Mouse (Mus musculus): ENCODE data around the gene Dennd2c.

The Dennd2c gene

GRCm38 (mm10) chr3:103102454-103103390 is at the start of gene Dennd2c:
TSS of gene Dennd2c (plus strand) at chr3:103102604.
- DNase-seq (ENCODE audit: low spot score in 2 of 2): peak; percentile 57 to 81

DNA sequence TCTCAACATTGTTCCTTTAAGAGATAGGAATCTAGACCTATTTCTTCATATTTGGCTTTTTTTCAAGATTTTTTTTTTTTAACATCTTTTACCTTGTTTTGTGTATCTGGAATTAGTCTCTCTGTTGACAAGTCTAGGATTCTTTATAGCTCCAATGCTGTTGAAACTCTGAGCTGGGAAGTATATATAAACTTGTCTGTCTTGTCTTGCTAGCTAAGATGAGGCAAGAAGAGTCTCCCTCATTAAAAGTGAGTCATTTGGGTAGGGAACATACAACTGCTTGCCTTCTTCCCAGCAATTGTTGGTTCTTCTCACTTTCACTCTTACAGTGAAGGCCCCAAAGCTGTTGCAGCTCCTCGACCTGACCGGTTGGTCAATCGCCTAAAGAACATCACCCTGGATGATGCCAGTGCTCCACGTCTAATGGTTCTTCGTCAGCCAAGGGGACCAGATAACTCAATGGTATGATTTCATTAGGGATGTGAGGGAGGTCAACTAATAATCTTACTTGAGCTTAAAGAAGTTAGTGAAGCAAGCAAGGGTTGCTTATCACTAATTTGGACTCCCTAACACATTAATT is 46.3 kb upstream of the Dennd2c start:
- no peak for DNase-seq (ENCODE audit: low spot score in 2 of 2)

DNA sequence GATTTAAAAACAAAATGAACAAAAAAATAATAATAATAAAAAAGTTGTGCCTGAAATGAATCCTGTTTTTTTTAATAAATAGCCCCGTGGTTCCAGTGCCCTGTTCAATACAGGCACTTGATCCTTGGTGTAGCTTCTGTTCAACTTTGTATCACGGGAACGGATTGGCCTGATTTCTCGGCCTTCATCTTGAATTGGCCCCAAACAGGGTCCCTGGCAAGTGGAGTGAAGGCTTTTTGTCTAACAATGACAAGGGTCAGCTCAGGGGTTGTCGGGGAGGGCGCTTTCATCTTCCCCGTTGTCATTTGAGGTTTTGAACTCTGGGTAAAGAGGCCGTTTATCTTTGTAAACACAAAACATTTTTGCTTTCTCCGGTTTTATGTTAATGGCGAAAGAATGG is 44.7 kb upstream of the Dennd2c start:
- peak in 1 of 2 experiments; percentile 18 for DNase-seq (ENCODE audit: low spot score in 2 of 2)

GRCm38 (mm10) chr3:103058207-103059157 is 43.9 kb upstream of the Dennd2c start, which contains the start of gene Nras:
TSS of gene Nras (plus strand) at chr3:103058285.
- peak; percentile 89 to 94 for DNase-seq (ENCODE audit: low spot score in 2 of 2)

DNA sequence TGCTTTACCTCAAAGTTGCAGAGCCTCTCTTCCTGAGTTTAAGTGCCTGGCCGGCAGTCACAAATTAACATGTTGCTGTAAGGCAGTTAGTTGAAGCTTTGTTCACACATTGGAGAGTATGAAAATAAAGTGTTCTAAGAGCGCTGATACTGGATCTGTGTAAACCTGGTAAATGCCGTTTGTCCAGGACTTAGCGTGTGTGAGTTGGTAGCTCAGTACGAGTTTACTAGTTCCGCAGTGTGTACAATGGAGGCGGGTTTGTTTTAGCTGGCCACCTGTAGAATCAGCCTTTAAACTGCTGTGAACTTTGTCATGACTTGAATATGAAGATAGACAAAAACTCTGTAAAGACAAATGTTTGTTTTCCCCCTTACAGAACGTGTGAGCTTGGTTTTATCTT is 35.5 kb upstream of the Dennd2c start:
- DNase-seq (ENCODE audit: low spot score in 2 of 2): no peak

GRCm38 (mm10) chr3:103068971-103069370 is 33.4 kb upstream of the Dennd2c start:
- no peak for DNase-seq (ENCODE audit: low spot score in 2 of 2)

DNA sequence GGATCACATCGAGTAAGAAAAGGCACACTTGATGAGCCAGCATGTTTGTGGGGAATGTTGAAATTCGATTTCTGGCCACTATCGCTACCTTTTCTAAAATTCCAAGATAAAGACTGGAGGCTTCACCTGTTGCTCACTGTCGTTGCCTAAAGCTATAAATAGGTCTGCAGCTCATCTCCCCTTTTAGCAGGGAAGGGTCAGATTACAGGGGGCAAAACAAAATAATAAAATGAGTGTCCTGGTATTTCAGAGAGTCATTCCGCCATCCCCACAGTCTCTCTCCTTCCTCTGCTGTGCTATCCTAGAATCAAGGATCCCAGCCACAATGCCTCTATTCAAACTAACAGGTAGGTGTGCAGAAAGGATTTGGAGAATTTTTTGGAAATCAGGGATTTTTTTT is 28.6 kb upstream of the Dennd2c start, which contains the start of gene Ampd1:
Gene Ampd1, plus strand, starts transcription at position 244 of the 400 bp plus-strand sequence.
- DNase-seq (ENCODE audit: low spot score in 2 of 2): no peak

DNA sequence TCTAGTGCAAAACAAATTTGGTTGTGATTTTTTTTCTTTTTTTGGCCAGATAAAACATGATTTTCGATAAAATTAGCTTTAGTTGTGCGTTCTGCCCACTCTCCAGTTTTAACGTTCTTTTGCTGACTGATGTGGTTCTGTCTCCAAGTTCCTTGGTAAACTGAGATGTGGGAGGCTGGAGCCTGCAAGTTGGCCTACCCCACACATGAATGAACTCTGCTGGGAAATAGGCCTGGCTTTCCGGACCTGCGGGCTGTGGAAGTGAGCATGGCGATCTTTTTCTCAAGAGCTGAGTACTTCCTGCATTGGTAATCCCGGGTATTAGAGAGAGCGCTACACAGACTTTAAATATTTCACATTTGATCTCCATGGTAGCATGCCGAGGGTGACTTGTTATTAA is 26.5 kb upstream of the Dennd2c start:
- DNase-seq (ENCODE audit: low spot score in 2 of 2): no peak

DNA sequence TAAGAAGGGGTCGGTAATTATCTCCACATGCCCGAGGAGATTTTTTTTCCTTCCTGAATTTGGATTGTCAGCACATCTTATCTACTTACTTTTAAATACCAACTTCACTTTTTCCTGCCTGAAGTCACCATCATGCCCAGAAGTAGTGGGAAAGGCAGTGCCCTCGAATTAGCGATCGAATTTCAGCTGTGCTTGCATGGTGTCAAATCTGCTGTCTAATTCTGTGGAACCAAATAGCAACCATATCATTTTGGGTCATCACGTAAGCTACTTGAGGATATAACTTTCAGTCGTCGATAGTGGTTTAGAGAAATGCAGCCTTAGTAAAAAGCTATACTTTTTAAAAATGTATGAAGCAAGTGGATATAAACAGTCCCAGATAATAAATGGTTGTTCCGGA is 25.9 kb upstream of the Dennd2c start:
- DNase-seq (ENCODE audit: low spot score in 2 of 2): no peak

DNA sequence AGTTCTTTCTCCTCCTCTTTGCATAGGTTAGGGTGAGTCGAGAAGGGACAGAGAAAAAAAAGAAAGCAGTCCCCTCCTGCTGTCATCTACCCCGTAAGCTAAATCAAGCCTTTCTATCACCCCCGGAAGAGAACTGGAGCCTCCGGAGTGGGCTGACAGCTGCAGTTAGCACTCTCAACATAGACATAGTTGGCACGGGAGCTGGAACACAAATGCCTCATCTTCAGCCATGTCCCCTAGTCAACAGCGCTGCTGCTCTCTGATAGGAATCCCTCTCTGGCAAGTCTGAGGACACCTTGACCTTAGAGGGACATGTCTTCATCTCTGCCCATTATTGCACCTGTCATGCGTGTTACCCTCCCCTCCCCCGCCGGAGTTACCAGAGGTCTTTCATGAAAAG is 23.1 kb upstream of the Dennd2c start:
- peak in 1 of 2 experiments; percentile 27 for DNase-seq (ENCODE audit: low spot score in 2 of 2)

- DNase-seq (ENCODE audit: low spot score in 2 of 2): no peak
These were observed 21.4 kb upstream of the Dennd2c start for GRCm38 (mm10) chr3:103081051-103081450.

- no peak for DNase-seq (ENCODE audit: low spot score in 2 of 2)
These were observed 20.4 kb upstream of the Dennd2c start for GRCm38 (mm10) chr3:103081861-103082453.

GRCm38 (mm10) chr3:103082761-103083160 is 19.6 kb upstream of the Dennd2c start:
- DNase-seq (ENCODE audit: low spot score in 2 of 2): no peak

- DNase-seq (ENCODE audit: low spot score in 2 of 2): no peak
These were observed 16.4 kb upstream of the Dennd2c start for GRCm38 (mm10) chr3:103085986-103086385.

DNA sequence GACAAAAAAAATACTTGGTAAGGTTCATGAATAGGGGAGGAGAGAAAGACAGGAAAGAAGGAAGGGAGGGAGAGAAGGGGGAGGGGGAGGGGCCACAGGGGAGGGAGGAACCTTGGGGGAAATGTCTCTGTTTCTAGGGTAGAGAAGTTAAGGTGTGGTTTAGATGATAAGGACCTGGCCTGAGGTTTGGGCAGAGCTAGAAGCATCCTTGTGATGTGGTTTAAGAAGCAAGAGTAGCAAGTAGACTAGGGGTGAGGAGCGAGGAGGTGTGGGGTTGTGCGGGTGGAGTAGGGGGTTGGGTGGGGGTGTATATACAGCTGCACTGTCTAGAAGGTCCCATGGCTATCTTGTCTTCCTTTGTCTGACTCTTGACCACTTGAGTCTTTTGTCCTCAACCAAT is 10.7 kb upstream of the Dennd2c start:
- no peak for DNase-seq (ENCODE audit: low spot score in 2 of 2)

- no peak for DNase-seq (ENCODE audit: low spot score in 2 of 2)
These were observed 3.7 kb upstream of the Dennd2c start for GRCm38 (mm10) chr3:103098662-103099061.

DNA sequence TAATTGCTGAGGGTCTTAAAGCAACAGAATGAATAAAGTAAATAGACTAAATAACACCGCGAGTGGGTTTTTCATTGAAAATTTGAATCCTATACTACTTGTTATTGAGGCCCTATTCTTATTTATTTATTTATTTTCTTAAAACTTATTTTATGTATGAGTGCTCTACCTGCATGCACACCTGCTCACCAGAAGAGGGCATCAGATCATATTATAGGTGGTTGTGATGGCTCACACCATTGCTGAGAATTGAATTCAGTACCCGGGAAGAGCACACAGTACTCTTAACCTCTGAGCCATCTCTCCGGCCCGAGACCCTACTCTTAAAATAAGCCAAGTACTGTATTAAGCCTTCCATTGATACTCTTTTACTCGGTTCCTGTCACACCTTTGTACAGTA is 2.7 kb upstream of the Dennd2c start:
- DNase-seq (ENCODE audit: low spot score in 2 of 2): no peak

GRCm38 (mm10) chr3:103100735-103101134 is 1.7 kb upstream of the Dennd2c start:
- DNase-seq (ENCODE audit: low spot score in 2 of 2): no peak

GRCm38 (mm10) chr3:103101194-103101593 is 1.2 kb upstream of the Dennd2c start:
- no peak for DNase-seq (ENCODE audit: low spot score in 2 of 2)

- DNase-seq (ENCODE audit: low spot score in 2 of 2): no peak
These were observed 495 bp upstream of the Dennd2c start for GRCm38 (mm10) chr3:103101909-103102308.

GRCm38 (mm10) chr3:103107565-103108240 is 5.3 kb downstream of the Dennd2c start:
- no peak for DNase-seq (ENCODE audit: low spot score in 2 of 2)

All from frontal cortex, postnatal 10 days (tissue).